Comparison of ENCODE assay signal across 7 mouse cellular contexts in the genomic region with DNA sequence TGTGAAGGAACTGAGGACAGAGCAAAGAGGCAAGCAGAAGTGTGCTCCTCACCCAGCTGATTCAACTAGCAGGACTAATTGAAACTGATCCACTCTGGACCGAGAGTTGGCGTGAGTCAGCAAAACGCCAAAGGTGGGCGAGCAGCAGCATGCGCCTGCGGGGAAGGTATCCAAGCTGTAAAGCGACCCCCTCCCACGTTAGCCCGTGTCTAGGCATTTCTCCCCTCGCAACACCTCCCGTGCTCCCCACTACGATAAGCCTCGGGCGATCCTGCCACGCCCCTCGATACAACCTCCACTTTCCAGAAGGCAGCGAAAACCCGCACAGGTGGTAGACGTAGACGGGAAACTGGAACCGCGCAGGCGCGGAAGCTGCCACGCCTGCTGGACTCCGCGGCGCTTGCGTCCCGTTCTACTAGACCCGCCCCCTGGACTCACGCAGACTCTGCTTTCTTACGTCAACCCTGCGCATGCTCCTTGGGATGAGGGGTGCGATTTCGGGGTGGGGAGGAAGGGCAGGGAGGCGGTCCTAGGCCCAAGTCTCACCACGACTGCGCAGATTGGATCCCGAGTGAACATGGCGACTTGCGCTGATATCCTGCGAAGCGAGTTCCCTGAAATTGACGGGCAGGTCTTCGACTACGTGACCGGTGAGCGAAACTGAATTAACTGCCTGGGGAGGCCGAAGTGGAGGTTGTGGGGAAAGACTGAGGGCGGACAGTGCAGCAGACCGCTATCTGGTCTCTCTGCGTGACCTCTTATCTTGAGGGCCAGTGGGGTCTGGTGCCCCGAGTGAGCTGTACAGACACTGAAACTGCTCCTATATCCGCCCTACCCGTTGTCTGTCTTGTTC. TPM values are rescaled to one million over a fixed set of nuclear protein-coding genes. Genes with fewer than 3 reads are reported as not detected.
A peak's percentile ranks its signal among the peaks of the same experiment; 100 is the strongest.
DNase-seq lines count a peak whose midpoint lies in the region; ATAC-seq lines count a peak whose summit lies in the region.

A gene (plus strand): TSS at position 482 of the 853 bp plus-strand sequence.

- ATAC-seq in intestine, embryonic 15.5 days = peak; percentile 99

- peak within 1 kb of the TSS; percentile 82 for H3K27ac ChIP-seq in intestine, embryonic 15.5 days
- peak within 1 kb of the TSS; percentile 77 for H3K27ac ChIP-seq in midbrain, embryonic 10.5 days (replicated peaks)

- H3K9ac ChIP-seq in intestine, embryonic 15.5 days = peak within 1 kb of the TSS; percentile 76

- peak; percentile 99 for DNase-seq in adrenal gland, adult 2 months
- peak; percentile 100 for DNase-seq in embryo, embryonic 11.5 days (ENCODE audit: low read depth, low spot score)
- peak; percentile 91 to 98 for DNase-seq in gastrocnemius, postnatal 36 days
- peak; percentile 97 to 99 for DNase-seq in left cerebral cortex, postnatal 25 days (ENCODE audit: low spot score in 2 of 2)
- peak; percentile 98 for DNase-seq in midbrain, embryonic 10.5 days (ENCODE audit: low spot score)
- DNase-seq in right cerebral cortex, postnatal 4 days = peak; percentile 95

- no peaks in the 10 kb centered on the region for H3K9me3 ChIP-seq in intestine, embryonic 15.5 days
- H3K9me3 ChIP-seq in midbrain, embryonic 10.5 days (replicated peaks) = no peaks in the 10 kb centered on the region

- peaks cover 13% of the 10 kb centered on the region for H3K4me1 ChIP-seq in intestine, embryonic 15.5 days (replicated peaks)
- H3K4me1 ChIP-seq in midbrain, embryonic 10.5 days = peaks cover 18% of the 10 kb centered on the region

- intact Hi-C loops in gastrocnemius, postnatal 36 days (cut with DNase I) = loop anchor here (5.0 kb wide), 1 partner anchor 99 kb away; no protein-coding TSS in a partner anchor
- intact Hi-C loops in left cerebral cortex, postnatal 25 days (cut with DNase I) = no loop called here

- H3K4me2 ChIP-seq in intestine, embryonic 15.5 days (replicated peaks) = peak within 1 kb of the TSS; percentile 76

- under 1% methylated on average over 56 of the region's 56 CpGs for WGBS in intestine, embryonic 15.5 days
- under 1% methylated on average over 56 of the region's 56 CpGs for WGBS in midbrain, embryonic 10.5 days

- peak within 1 kb of the TSS; percentile 70 for H3K4me3 ChIP-seq in intestine, embryonic 15.5 days (replicated peaks)
- peak within 1 kb of the TSS; percentile 87 for H3K4me3 ChIP-seq in midbrain, embryonic 10.5 days

- peaks cover 33% of the 10 kb centered on the region for H3K36me3 ChIP-seq in intestine, embryonic 15.5 days
- H3K36me3 ChIP-seq in midbrain, embryonic 10.5 days = peaks cover 62% of the 10 kb centered on the region

- no peaks in the 10 kb centered on the region for H3K27me3 ChIP-seq in intestine, embryonic 15.5 days (replicated peaks)
- H3K27me3 ChIP-seq in midbrain, embryonic 10.5 days (ENCODE audit: low read depth, poor library complexity, severe bottlenecking) = no peaks in the 10 kb centered on the region

RNA-seq across cellular contexts. Expression of the gene that starts here (rescaled TPM):
- total RNA-seq in adrenal gland, adult 2 months (2021) = 100 to 1,000 TPM in 1 of 2 experiments, 10 to 100 TPM in 1; 84.6 to 106 TPM
- 27.6 and 27.7 TPM in 2 replicates for polyA plus RNA-seq in adrenal gland, adult 2 months (2012; rRNA removed)
- total RNA-seq in gastrocnemius, postnatal 36 days (2021) = 10 to 100 TPM; 51.0 to 69.7 TPM
- 58.6 and 59.0 TPM in 2 replicates for polyA plus RNA-seq in intestine, embryonic 15.5 days (2015; fragmentation: Nextera tagmentation; extraction: Ambion mirVana)
- total RNA-seq in left cerebral cortex, postnatal 25 days (2021) = 10 to 100 TPM; 82.5 to 91.4 TPM
- 58.9 and 62.2 TPM in 2 replicates for polyA plus RNA-seq in midbrain, embryonic 10.5 days (2016; fragmentation: Nextera tagmentation; extraction: Ambion mirVana)

Comparison
In these comparisons a context has a peak if more than half of its experiments do, and no peak if none do; other contexts are left out.
1. Peak in every context shown above with its lines: DNase-seq, ATAC-seq, H3K4me3 ChIP-seq and H3K27ac ChIP-seq.